1 mouse cellular context compared by ENCODE assay signal in genomic region chr16:91434119-91434518, GRCm38 (mm10).
TF ChIP-seq lines count a peak whose summit lies in the region.

No protein-coding gene starts in this region.

TF ChIP-seq in CH12.LX, 34 proteins besides CTCF, POLR2A, EP300 and RAD21:
- no peak for TF ChIP-seq GABPA (IDR thresholded peaks at IDR 0.05; ENCODE audit: insufficient replicate concordance, low read depth, low read length)
- TF ChIP-seq TCF12 (IDR thresholded peaks at IDR 0.05; ENCODE audit: low read depth, low read length) = no peak
- TF ChIP-seq MXI1 (IDR thresholded peaks at IDR 0.05; ENCODE audit: low read depth, low read length) = no peak
- no peak for TF ChIP-seq E2F4 (IDR thresholded peaks at IDR 0.05; ENCODE audit: insufficient replicate concordance, low read depth, low read length)
TF ChIP-seq in CH12.LX: peak in this region for 0.
